Mouse (Mus musculus): Measurements from ENCODE around the gene Pde1b. TPM values are rescaled to one million over a fixed set of nuclear protein-coding genes. Genes with fewer than 3 reads are reported as not detected.

Gene Pde1b
- polyA plus RNA-seq, 1 experiment from 2014 or later, result 99.0 TPM

DNA sequence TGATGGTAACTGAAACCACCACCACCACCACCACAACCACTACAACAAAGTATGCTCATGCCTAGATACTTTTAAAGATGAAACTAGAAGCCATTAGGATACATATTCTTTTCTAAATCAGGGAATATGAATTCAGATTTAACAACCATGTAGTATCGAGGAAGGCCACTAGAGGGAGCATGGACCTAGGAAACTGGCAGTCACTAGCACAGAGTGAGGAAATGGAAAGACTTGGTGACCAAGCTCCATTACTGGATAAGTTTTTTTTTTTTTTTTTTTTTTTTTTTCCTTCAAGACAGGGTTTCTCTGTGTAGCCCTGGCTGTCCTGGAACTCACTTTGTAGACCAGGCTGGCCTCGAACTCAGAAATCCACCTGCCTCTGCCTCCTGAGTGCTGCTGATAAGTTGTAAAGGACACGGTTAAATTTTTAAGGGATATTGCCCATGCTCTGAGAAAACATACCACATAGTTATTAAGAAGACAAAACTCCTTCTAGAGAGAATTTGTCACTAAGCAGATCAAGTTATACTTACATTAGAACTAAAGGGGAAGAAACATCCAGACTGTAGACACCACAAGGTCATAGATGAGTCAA is 49.4 kb downstream of the Pde1b start:
- no peaks in the 10 kb centered on the region for H3K27me3 ChIP-seq (ENCODE audit: control insufficient read depth, insufficient read depth, low read length)
- no peak overlapping the region for H3K27ac ChIP-seq (ENCODE audit: low read depth, low read length)
- H3K4me3 ChIP-seq (ENCODE audit: low read depth, low read length), result no peak overlapping the region
- no peak overlapping the region for H3K9ac ChIP-seq (replicated peaks; ENCODE audit: low read depth, low read length)
- WGBS, result 48% methylated on average over 3 of the region's 3 CpGs
- no peaks in the 10 kb centered on the region for H3K4me1 ChIP-seq (ENCODE audit: control insufficient read depth, insufficient read depth, low read length)
- no peaks in the 10 kb centered on the region for H3K36me3 ChIP-seq (ENCODE audit: control insufficient read depth, insufficient read depth, low read length)
- peak; percentile 79; the same call in 1 of the 2 replicates for ATAC-seq (ENCODE audit: low read depth)
- no peaks in the 10 kb centered on the region for H3K9me3 ChIP-seq (ENCODE audit: control insufficient read depth, low read length)
- H3K4me2 ChIP-seq (ENCODE audit: low read depth, low read length), result no peak overlapping the region

DNA sequence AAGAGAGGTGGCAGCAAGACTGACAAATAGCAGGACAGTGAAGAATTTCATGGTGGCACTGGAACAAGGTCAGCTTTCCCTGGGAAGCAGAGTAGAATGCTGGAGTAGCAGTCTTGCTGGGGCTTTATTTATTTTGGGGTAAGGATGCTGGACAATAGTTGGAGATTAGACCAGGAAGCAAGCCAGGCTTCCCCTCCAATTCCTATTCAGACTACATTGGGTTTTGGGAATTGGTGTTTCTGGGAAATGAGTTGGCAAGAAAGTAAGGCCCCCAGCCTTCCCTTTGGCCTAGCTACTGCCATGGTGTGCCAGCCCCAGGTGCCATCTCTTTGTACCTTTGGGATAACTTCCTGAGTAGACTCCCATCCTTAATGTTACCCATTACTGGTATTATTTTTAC is 62.1 kb downstream of the Pde1b start, which contains the start of gene Glycam1:
Gene Glycam1, minus strand, starts transcription at position 101 of the 400 bp plus-strand sequence.
- no peak within 1 kb of the TSS for H3K4me2 ChIP-seq (ENCODE audit: low read depth, low read length)

More for the DNA sequence above, 62.1 kb downstream of the Pde1b start, which contains the start of gene Glycam1:
- H3K27ac ChIP-seq (ENCODE audit: low read depth, low read length), result no peak within 1 kb of the TSS
- ATAC-seq (ENCODE audit: low read depth), result no peak
- no peaks in the 10 kb centered on the region for H3K9me3 ChIP-seq (ENCODE audit: control insufficient read depth, low read length)
- no peaks in the 10 kb centered on the region for H3K27me3 ChIP-seq (ENCODE audit: control insufficient read depth, insufficient read depth, low read length)
- H3K9ac ChIP-seq (replicated peaks; ENCODE audit: low read depth, low read length), result no peak within 1 kb of the TSS
- H3K4me3 ChIP-seq (ENCODE audit: low read depth, low read length), result no peak within 1 kb of the TSS
- H3K4me1 ChIP-seq (ENCODE audit: control insufficient read depth, insufficient read depth, low read length), result no peaks in the 10 kb centered on the region
- no peaks in the 10 kb centered on the region for H3K36me3 ChIP-seq (ENCODE audit: control insufficient read depth, insufficient read depth, low read length)

Other genes with a start within 250 kb of the Pde1b start
- gene Nfe2, start 244.6 kb upstream of the Pde1b start, polyA plus RNA-seq (2014; fragmentation: Nextera tagmentation; extraction: Ambion mirVana), result 1.9 and 2.0 TPM in 2 replicates
- gene Copz1, start 230.3 kb upstream of the Pde1b start, polyA plus RNA-seq (2014; fragmentation: Nextera tagmentation; extraction: Ambion mirVana), result 195 and 216 TPM in 2 replicates
- 0.35 and 0.40 TPM in 2 replicates for gene Gpr84, start 192.4 kb upstream of the Pde1b start, polyA plus RNA-seq (2014; fragmentation: Nextera tagmentation; extraction: Ambion mirVana)
- gene Zfp385a, start 162.9 kb upstream of the Pde1b start, polyA plus RNA-seq (2014; fragmentation: Nextera tagmentation; extraction: Ambion mirVana), result 19.2 and 20.7 TPM in 2 replicates
- gene Itga5, start 136.3 kb upstream of the Pde1b start, polyA plus RNA-seq (2014; fragmentation: Nextera tagmentation; extraction: Ambion mirVana), result 3.8 and 7.4 TPM in 2 replicates
- gene Gtsf1, start 72.6 kb upstream of the Pde1b start, polyA plus RNA-seq (2014; fragmentation: Nextera tagmentation; extraction: Ambion mirVana), result not detected in 2 replicates
- gene Gtsf2, start 54.6 kb upstream of the Pde1b start, polyA plus RNA-seq (2014; fragmentation: Nextera tagmentation; extraction: Ambion mirVana), result not detected in 2 replicates
- gene Nckap1l, start 49.2 kb upstream of the Pde1b start, polyA plus RNA-seq (2014; fragmentation: Nextera tagmentation; extraction: Ambion mirVana), result 1.5 and 2.0 TPM in 2 replicates
- gene Ppp1r1a, start 35.0 kb downstream of the Pde1b start, polyA plus RNA-seq (2014; fragmentation: Nextera tagmentation; extraction: Ambion mirVana), result 98.6 and 110 TPM in 2 replicates
- gene Glycam1, start 62.0 kb downstream of the Pde1b start, polyA plus RNA-seq (2014; fragmentation: Nextera tagmentation; extraction: Ambion mirVana), result not detected in 2 replicates

Data from neural tube, embryonic 14.5 days (tissue).